Mouse (Mus musculus): ENCODE results near the gene Gys1. TPM values are rescaled to one million over a fixed set of nuclear protein-coding genes. Genes with fewer than 3 reads are reported as not detected.
A peak's percentile ranks its signal among the peaks of the same experiment; 100 is the strongest.

Gene Gys1
- polyA plus RNA-seq, 1 experiment from 2014 or later = 23.4 TPM

DNA sequence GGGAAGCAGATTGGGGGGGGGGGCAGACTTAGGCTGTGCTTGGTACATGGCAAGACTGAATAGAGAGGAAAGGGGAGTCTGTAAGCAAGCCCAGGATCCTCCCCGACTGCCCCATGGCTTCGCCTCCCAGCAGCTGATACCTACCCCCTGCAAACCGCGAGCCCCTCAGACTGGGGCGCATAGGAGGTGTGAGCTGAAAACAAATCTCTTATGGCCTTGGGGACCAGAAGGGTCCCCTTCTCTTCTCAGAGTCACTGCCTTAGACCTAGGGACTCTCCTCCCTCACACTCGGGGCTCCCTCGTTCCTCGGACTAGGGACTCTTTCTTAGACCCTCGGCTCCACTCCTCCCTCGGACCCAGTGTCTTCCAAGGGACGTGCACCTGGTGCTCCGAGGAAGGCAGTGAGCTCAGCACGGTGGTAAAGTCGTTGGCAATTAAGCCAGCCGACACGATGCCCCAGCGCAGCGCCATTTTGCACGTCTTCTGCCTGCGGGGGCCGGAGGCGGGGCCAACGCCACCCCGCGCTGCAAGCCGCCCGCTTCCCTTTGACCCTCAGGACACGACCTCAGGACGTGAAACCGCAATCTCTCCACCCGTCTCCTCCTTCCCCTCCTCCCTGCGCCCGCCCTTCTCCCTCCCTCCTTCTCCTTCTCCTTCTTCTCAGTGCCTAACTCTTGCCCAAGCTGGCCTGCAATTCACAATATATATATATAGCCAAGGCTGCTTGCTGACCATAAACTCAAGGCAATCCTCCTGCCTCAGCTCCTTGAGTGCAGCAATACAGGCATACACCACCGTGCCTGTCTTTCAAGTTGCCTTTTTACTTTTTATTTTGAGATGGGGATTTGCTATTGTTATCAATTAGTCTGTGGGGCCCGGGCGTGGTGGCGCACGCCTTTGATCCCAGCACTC, 53.9 kb downstream of the Gys1 start, which contains the start of gene Dhdh:
Gene Dhdh (minus strand): TSS at position 513 of the 912 bp plus-strand sequence.
- H3K4me3 ChIP-seq (replicated peaks) = peak within 1 kb of the TSS; percentile 40
- H3K27me3 ChIP-seq = no peaks in the 10 kb centered on the region
- peak within 1 kb of the TSS; percentile 65 for H3K9ac ChIP-seq (replicated peaks)
- peaks cover 26% of the 10 kb centered on the region for H3K4me1 ChIP-seq (replicated peaks)
- ATAC-seq = peak; percentile 78
- H3K4me2 ChIP-seq (replicated peaks) = peak within 1 kb of the TSS; percentile 57
- H3K9me3 ChIP-seq = no peaks in the 10 kb centered on the region
- H3K27ac ChIP-seq = peak within 1 kb of the TSS; percentile 86
- WGBS = 9% methylated on average over 38 of the region's 38 CpGs
- peaks cover 17% of the 10 kb centered on the region for H3K36me3 ChIP-seq

DNA sequence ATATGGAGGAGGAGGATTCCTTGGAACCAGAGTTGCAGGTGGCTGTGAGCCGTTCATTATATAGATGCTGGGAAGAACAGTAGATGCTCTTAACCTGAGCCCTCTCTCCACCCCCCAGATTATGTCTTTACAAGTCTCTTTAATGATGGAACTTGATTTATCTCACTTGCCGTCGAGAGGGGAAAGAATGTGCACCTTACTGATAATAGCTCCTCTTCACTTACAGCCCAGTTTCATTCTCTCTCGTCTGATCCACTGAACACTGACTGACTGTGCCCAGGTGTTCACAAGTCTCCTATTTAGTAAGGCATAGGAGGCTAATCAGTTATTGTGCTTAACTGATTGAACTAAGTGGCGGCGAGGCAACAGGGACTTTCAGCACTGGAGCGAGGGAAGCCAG, 54.9 kb downstream of the Gys1 start:
- H3K36me3 ChIP-seq = peaks cover 27% of the 10 kb centered on the region
- no peak overlapping the region for H3K4me2 ChIP-seq (replicated peaks)
- no peak overlapping the region for H3K4me3 ChIP-seq (replicated peaks)
- no peaks in the 10 kb centered on the region for H3K27me3 ChIP-seq
- no peak overlapping the region for H3K9ac ChIP-seq (replicated peaks)
- peaks cover 26% of the 10 kb centered on the region for H3K4me1 ChIP-seq (replicated peaks)
- H3K27ac ChIP-seq = no peak overlapping the region
- H3K9me3 ChIP-seq = no peaks in the 10 kb centered on the region
- WGBS = 88% methylated on average over 7 of the region's 7 CpGs
- no peak for ATAC-seq

GRCm38 (mm10) chr7:45490822-45491221, 56.2 kb downstream of the Gys1 start:
- no peaks in the 10 kb centered on the region for H3K9me3 ChIP-seq
- no peak overlapping the region for H3K4me3 ChIP-seq (replicated peaks)
- H3K27ac ChIP-seq = no peak overlapping the region
- 42% methylated on average over 9 of the region's 9 CpGs for WGBS
- peak overlapping the region; percentile 12; the same call in 1 of the 2 replicates for H3K9ac ChIP-seq (replicated peaks)
- H3K27me3 ChIP-seq = no peaks in the 10 kb centered on the region
- H3K36me3 ChIP-seq = peaks cover 39% of the 10 kb centered on the region
- H3K4me1 ChIP-seq (replicated peaks) = peaks cover 26% of the 10 kb centered on the region
- no peak for ATAC-seq
- no peak overlapping the region for H3K4me2 ChIP-seq (replicated peaks)

DNA sequence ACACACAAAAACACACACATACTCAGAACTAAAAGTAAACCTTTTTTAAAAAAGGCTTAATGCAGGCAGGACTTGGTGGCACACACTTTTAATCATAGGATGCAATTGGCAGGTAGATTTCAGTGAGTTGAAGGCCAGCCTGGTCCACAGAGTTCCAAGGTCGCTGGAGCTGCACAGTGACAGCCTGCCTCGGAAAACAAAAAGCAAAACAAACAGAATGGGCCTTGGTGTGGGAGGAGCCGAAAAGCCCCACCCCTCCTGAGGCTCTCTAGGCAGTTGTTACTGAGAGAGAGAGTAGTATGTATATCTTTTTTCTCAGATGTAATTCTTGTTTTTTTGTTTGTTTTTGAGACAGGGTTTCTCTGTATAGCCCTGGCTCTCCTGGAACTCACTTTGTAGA, 56.6 kb downstream of the Gys1 start:
- Histone ChIP-seq H3K4me1 (replicated peaks) (peaks cover 26% of the 10 kb centered on the region), H3K27me3 (no peaks in the 10 kb centered on the region), H3K36me3 (peaks cover 44% of the 10 kb centered on the region), H3K9ac (replicated peaks) (peak overlapping the region; percentile 12; the same call in 1 of the 2 replicates), H3K4me3 (replicated peaks) (no peak overlapping the region), H3K4me2 (replicated peaks) (no peak overlapping the region), H3K27ac (no peak overlapping the region), H3K9me3 (no peaks in the 10 kb centered on the region)
- ATAC-seq = no peak
- 34% methylated on average over 3 of the region's 3 CpGs for WGBS

DNA sequence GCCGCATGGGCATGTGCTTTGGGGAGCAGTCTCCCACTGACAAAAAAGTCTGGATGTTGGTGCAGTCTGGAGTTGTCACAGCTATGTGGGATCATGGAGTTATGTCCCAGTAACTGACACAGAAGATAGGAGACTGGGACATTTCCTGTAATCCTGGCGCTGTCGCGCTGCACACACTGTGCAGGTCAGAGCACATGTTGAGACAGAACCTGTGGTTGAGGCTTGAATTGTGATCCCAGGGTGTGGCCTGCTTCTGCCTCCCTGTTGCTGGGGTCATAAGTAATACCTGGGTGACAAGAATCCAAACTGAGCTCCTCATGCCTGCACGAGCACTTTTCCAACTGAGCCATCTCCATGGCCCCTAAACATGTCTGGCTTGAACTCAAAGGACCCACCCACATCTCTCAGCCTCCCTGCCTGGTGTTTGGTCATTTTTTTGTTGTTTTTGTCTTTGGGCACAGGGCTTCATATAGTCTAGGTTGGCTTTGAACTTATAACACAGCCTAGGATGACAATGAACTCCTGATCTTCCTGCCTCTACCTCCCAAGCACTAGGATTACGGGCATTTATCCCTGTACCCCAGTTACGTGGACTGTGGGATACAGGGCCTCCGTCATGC, 57.7 kb downstream of the Gys1 start:
- Histone ChIP-seq H3K27me3 (no peaks in the 10 kb centered on the region), H3K9ac (replicated peaks) (no peak overlapping the region), H3K4me2 (replicated peaks) (no peak overlapping the region), H3K36me3 (peaks cover 55% of the 10 kb centered on the region), H3K4me3 (replicated peaks) (no peak overlapping the region), H3K9me3 (no peaks in the 10 kb centered on the region), H3K4me1 (replicated peaks) (peaks cover 26% of the 10 kb centered on the region), H3K27ac (no peak overlapping the region)
- 95% methylated on average over 8 of the region's 8 CpGs for WGBS
- no peak for ATAC-seq

- peaks cover 61% of the 10 kb centered on the region for H3K36me3 ChIP-seq
These were observed 58.3 kb downstream of the Gys1 start for GRCm38 (mm10) chr7:45492951-45493350.

GRCm38 (mm10) chr7:45494548-45494947, 59.9 kb downstream of the Gys1 start:
- Histone ChIP-seq H3K4me3 (replicated peaks) (no peak overlapping the region), H3K36me3 (peaks cover 76% of the 10 kb centered on the region), H3K27me3 (no peaks in the 10 kb centered on the region), H3K9ac (replicated peaks) (no peak overlapping the region), H3K27ac (no peak overlapping the region), H3K9me3 (no peaks in the 10 kb centered on the region), H3K4me1 (replicated peaks) (peaks cover 11% of the 10 kb centered on the region), H3K4me2 (replicated peaks) (no peak overlapping the region)
- no peak for ATAC-seq
- 86% methylated on average over 9 of the region's 9 CpGs for WGBS

More at GRCm38 (mm10) chr7:45492951-45493350, 58.3 kb downstream of the Gys1 start:
- Histone ChIP-seq H3K27ac (no peak overlapping the region), H3K27me3 (no peaks in the 10 kb centered on the region), H3K9me3 (no peaks in the 10 kb centered on the region), H3K4me1 (replicated peaks) (peaks cover 23% of the 10 kb centered on the region), H3K4me3 (replicated peaks) (no peak overlapping the region), H3K9ac (replicated peaks) (no peak overlapping the region), H3K4me2 (replicated peaks) (no peak overlapping the region)
- no peak for ATAC-seq
- 95% methylated on average over 5 of the region's 5 CpGs for WGBS

DNA sequence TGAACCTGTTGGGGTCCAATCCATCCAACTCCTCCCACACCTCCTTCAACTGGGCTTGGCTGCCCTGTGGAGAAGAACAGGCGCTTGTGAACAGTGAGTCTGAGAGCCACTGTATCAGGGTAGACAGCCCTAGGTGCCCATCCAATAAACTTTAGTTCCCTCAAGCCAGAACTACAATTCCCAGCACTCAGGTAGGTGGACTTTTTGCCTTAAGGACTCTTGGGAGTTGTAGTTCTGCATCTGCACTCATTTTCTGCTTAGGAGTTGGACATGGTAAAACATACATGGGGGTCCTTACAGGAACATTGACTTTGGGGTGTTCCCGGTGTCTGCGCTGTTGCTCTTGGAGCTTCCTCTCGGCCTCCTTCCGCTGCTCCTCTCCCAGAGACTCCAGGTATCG, 63.8 kb downstream of the Gys1 start:
- Histone ChIP-seq H3K27me3 (no peaks in the 10 kb centered on the region), H3K36me3 (peaks cover 95% of the 10 kb centered on the region), H3K4me1 (replicated peaks) (no peaks in the 10 kb centered on the region), H3K27ac (no peak overlapping the region), H3K9me3 (no peaks in the 10 kb centered on the region), H3K4me2 (replicated peaks) (no peak overlapping the region), H3K4me3 (replicated peaks) (no peak overlapping the region), H3K9ac (replicated peaks) (no peak overlapping the region)
- ATAC-seq = no peak
- 97% methylated on average over 6 of the region's 6 CpGs for WGBS

Small RNA genes lying within 50 kb of the gene (microRNA-seq; reads per million reads assigned to microRNA genes)
- not detected for gene Gm22133

Other genes starting within 250 kb of the Gys1 start
- 0.59 and 0.97 TPM in 2 replicates for gene Ccdc155, start 230.0 kb upstream of the Gys1 start, polyA plus RNA-seq (2015; fragmentation: Nextera tagmentation; extraction: Ambion mirVana)
- gene Dkkl1, start 222.7 kb upstream of the Gys1 start, polyA plus RNA-seq (2015; fragmentation: Nextera tagmentation; extraction: Ambion mirVana) = 1.5 and 1.6 TPM in 2 replicates
- 112 and 124 TPM in 2 replicates for gene Tead2, start 219.1 kb upstream of the Gys1 start, polyA plus RNA-seq (2015; fragmentation: Nextera tagmentation; extraction: Ambion mirVana)
- 0.84 and 1.5 TPM in 2 replicates for gene Cd37, start 195.7 kb upstream of the Gys1 start, polyA plus RNA-seq (2015; fragmentation: Nextera tagmentation; extraction: Ambion mirVana)
- gene Slc6a16, start 193.8 kb upstream of the Gys1 start, polyA plus RNA-seq (2015; fragmentation: Nextera tagmentation; extraction: Ambion mirVana) = 0.24 and 0.28 TPM in 2 replicates
- not detected in 2 replicates for gene Slc6a21, start 157.3 kb upstream of the Gys1 start, polyA plus RNA-seq (2015; fragmentation: Nextera tagmentation; extraction: Ambion mirVana)
- gene Trpm4, start 101.1 kb upstream of the Gys1 start, polyA plus RNA-seq (2015; fragmentation: Nextera tagmentation; extraction: Ambion mirVana) = 7.3 and 10.8 TPM in 2 replicates
- 0.10 and 0.26 TPM in 2 replicates for gene Hrc, start 99.6 kb upstream of the Gys1 start, polyA plus RNA-seq (2015; fragmentation: Nextera tagmentation; extraction: Ambion mirVana)
- gene Ppfia3, start 67.8 kb upstream of the Gys1 start, polyA plus RNA-seq (2015; fragmentation: Nextera tagmentation; extraction: Ambion mirVana) = 17.2 and 19.8 TPM in 2 replicates
- 7.1 and 7.9 TPM in 2 replicates for gene Lin7b, start 64.3 kb upstream of the Gys1 start, polyA plus RNA-seq (2015; fragmentation: Nextera tagmentation; extraction: Ambion mirVana)
- gene Snrnp70, start 39.1 kb upstream of the Gys1 start, polyA plus RNA-seq (2015; fragmentation: Nextera tagmentation; extraction: Ambion mirVana) = 223 and 238 TPM in 2 replicates
- gene Kcna7, start 29.2 kb upstream of the Gys1 start, polyA plus RNA-seq (2015; fragmentation: Nextera tagmentation; extraction: Ambion mirVana) = not detected in 2 replicates
- gene Ntf5, start 21.1 kb upstream of the Gys1 start, polyA plus RNA-seq (2015; fragmentation: Nextera tagmentation; extraction: Ambion mirVana) = not detected in 2 replicates
- 0.50 TPM in 1 of 2 replicates, not detected in the other for gene Lhb, start 14.0 kb upstream of the Gys1 start, polyA plus RNA-seq (2015; fragmentation: Nextera tagmentation; extraction: Ambion mirVana)
- gene Ruvbl2, start 3.3 kb downstream of the Gys1 start, polyA plus RNA-seq (2015; fragmentation: Nextera tagmentation; extraction: Ambion mirVana) = 121 and 123 TPM in 2 replicates
- gene Ftl1, start 25.0 kb downstream of the Gys1 start, polyA plus RNA-seq (2015; fragmentation: Nextera tagmentation; extraction: Ambion mirVana) = 6,845 and 7,096 TPM in 2 replicates
- gene Bax, start 32.1 kb downstream of the Gys1 start, polyA plus RNA-seq (2015; fragmentation: Nextera tagmentation; extraction: Ambion mirVana) = 259 and 265 TPM in 2 replicates
- 0.22 TPM in 1 of 2 replicates, not detected in the other for gene Tulp2, start 47.0 kb downstream of the Gys1 start, polyA plus RNA-seq (2015; fragmentation: Nextera tagmentation; extraction: Ambion mirVana)
- gene Gm45808, start 52.0 kb downstream of the Gys1 start, polyA plus RNA-seq (2015; fragmentation: Nextera tagmentation; extraction: Ambion mirVana) = not detected in 2 replicates
- gene Dhdh, start 54.0 kb downstream of the Gys1 start, polyA plus RNA-seq (2015; fragmentation: Nextera tagmentation; extraction: Ambion mirVana) = 3.3 and 3.6 TPM in 2 replicates
- gene Nucb1, start 75.6 kb downstream of the Gys1 start, polyA plus RNA-seq (2015; fragmentation: Nextera tagmentation; extraction: Ambion mirVana) = 86.7 and 101 TPM in 2 replicates
- 11.7 and 11.9 TPM in 2 replicates for gene Ppp1r15a, start 91.4 kb downstream of the Gys1 start, polyA plus RNA-seq (2015; fragmentation: Nextera tagmentation; extraction: Ambion mirVana)
- gene Plekha4, start 91.5 kb downstream of the Gys1 start, polyA plus RNA-seq (2015; fragmentation: Nextera tagmentation; extraction: Ambion mirVana) = 0.23 and 0.46 TPM in 2 replicates
- gene Hsd17b14, start 120.0 kb downstream of the Gys1 start, polyA plus RNA-seq (2015; fragmentation: Nextera tagmentation; extraction: Ambion mirVana) = 0.13 and 0.21 TPM in 2 replicates
- gene Bcat2, start 135.3 kb downstream of the Gys1 start, polyA plus RNA-seq (2015; fragmentation: Nextera tagmentation; extraction: Ambion mirVana) = 20.7 and 24.5 TPM in 2 replicates
- gene Fgf21, start 180.6 kb downstream of the Gys1 start, polyA plus RNA-seq (2015; fragmentation: Nextera tagmentation; extraction: Ambion mirVana) = 0.17 TPM in 1 of 2 replicates, not detected in the other
- gene Fut1, start 182.4 kb downstream of the Gys1 start, polyA plus RNA-seq (2015; fragmentation: Nextera tagmentation; extraction: Ambion mirVana) = not detected in 2 replicates
- gene Izumo1, start 187.0 kb downstream of the Gys1 start, polyA plus RNA-seq (2015; fragmentation: Nextera tagmentation; extraction: Ambion mirVana) = 0.17 TPM in 1 of 2 replicates, not detected in the other
- gene Rasip1, start 192.6 kb downstream of the Gys1 start, polyA plus RNA-seq (2015; fragmentation: Nextera tagmentation; extraction: Ambion mirVana) = 7.5 and 9.4 TPM in 2 replicates
- 3.1 and 4.8 TPM in 2 replicates for gene Mamstr, start 205.1 kb downstream of the Gys1 start, polyA plus RNA-seq (2015; fragmentation: Nextera tagmentation; extraction: Ambion mirVana)
- 0.06 and 0.09 TPM in 2 replicates for gene Fut2, start 231.6 kb downstream of the Gys1 start, polyA plus RNA-seq (2015; fragmentation: Nextera tagmentation; extraction: Ambion mirVana)
- gene Ntn5, start 249.2 kb downstream of the Gys1 start, polyA plus RNA-seq (2015; fragmentation: Nextera tagmentation; extraction: Ambion mirVana) = 0.39 and 0.59 TPM in 2 replicates